Mouse (Mus musculus): ENCODE results near the gene Dpp8.

Gene Dpp8

DNA sequence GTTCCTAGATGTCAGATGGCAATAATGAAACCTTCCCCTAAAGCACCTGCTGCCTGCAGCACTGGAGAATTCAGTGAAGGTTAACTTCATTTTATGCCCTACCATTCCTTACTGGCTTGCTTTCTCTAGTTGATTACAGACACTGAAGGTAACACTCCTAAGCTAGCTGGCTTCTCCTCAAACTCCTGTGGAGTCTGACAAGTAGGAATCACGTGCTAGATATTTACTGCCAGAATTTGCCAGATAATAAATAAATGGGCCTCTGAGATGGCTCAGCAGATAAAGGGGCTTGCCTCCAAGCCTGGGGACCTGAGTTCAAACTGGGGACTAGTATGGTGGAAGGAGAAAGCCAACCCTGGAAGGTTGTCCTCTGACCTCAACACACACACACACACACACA, 54.6 kb downstream of the Dpp8 start:
- no peak for DNase-seq (ENCODE audit: low spot score)

DNA sequence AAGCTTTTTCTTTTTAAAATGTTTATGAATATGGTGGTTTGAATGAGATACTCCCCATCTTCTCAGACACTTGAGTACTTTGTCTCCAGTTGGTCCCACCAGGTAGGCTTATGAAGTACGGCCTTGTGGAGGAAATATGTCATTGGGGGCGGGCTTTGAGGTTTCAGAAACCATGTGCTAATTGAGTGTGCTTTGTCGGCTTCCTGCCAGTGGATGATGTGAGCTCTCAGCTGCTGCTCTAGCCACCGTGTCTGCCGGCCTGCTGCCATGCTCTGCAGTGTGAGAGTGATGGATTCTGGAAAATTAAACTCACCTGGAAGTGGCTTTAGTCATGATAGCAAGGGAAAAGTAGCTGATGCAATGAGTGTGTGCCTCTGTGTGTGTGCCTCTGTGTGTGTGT, 55.3 kb downstream of the Dpp8 start:
- DNase-seq (ENCODE audit: low spot score): no peak

DNA sequence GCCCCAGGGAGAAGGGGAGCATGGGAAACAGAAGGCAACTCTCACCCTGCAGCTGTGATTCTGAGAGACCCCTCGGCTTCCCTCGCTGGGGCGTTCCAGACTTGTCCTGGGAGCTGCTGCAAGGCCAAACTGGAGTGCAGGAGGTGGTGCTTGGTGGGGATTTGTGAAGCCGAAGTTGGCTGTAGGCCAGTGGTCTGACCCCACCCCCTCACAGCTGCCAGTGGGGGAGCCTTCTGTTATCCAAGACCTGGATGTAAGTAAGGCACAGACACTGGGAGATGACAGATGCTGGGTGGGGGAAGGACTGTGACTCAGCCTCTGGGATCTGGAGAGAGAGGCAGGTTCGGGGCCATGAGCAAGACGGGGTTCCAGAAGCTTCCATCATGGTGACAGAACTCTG, 62.0 kb downstream of the Dpp8 start:
- DNase-seq (ENCODE audit: low spot score): peak; percentile 31

DNA sequence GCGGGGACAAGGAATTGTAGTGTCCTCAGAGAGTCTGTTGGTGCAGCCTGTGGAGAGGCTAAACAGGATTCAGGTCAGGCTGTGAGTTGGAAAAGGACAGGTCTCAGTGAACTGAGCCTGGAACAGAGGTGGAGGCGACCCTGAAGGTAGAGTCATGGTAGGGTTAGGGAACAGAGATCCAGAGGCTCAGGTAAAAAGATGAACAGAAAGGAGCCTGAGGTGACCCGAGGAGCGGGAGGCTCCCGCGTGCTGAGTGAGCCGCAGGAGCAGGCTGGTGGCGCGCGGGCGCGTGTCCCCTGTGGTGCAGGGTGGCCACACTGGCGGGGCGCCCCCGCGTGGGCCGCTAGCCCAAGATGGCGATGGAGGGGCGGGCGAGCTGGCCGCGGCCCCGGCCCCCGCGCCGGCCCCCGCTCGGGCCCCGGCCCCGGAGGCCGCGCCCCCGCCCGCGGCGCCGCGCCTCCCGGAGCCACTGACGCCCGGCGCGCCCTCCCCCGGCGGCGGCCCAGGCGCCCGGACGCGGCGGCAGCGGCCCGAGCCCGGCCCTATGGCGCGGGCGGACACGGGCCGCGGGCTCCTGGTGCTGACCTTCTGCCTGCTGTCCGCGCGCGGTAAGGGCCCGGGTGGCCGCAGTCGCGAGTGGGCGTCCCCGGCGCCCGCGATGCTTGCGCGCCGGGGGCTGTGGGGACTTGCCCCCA, 68.9 kb downstream of the Dpp8 start, which contains the start of gene Igdcc4:
TSS of gene Igdcc4 (plus strand) at position 496 of the 695 bp plus-strand sequence.
- DNase-seq (ENCODE audit: low spot score): no peak

DNA sequence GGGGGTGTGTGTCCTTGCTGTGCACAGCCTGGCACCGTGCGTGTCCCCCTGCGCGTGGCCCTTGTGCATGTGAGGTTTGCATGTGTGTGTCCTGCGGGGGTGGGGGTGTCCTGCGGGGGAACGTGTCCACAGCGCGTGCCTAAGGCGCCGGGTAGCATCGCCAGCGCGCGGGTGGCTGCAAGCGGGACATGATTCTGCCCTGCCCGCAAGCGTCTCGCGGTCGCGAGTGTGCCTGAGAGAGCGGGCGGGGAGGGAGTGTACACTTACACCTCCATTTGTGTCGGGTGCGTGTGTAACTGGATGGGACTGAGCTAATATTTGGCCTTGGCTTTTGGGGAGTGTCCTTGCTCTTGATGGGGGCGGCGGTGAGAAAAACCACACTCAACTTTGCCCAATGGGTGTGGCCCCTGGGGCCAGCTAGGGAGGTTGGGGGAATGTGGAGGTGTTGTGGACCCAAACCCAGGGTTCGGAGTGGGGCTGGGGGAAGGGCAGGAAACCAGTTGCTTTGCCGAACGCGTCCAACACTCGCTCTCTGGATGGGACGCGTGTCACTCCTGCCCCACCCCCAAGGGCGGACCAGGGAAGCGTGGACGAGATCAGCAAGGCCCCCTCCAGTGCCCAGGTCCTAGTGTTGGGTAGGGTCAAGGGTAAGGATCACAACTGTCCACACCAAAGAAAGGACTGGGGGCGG, 69.6 kb downstream of the Dpp8 start:
- peak; percentile 21 for DNase-seq (ENCODE audit: low spot score)

DNA sequence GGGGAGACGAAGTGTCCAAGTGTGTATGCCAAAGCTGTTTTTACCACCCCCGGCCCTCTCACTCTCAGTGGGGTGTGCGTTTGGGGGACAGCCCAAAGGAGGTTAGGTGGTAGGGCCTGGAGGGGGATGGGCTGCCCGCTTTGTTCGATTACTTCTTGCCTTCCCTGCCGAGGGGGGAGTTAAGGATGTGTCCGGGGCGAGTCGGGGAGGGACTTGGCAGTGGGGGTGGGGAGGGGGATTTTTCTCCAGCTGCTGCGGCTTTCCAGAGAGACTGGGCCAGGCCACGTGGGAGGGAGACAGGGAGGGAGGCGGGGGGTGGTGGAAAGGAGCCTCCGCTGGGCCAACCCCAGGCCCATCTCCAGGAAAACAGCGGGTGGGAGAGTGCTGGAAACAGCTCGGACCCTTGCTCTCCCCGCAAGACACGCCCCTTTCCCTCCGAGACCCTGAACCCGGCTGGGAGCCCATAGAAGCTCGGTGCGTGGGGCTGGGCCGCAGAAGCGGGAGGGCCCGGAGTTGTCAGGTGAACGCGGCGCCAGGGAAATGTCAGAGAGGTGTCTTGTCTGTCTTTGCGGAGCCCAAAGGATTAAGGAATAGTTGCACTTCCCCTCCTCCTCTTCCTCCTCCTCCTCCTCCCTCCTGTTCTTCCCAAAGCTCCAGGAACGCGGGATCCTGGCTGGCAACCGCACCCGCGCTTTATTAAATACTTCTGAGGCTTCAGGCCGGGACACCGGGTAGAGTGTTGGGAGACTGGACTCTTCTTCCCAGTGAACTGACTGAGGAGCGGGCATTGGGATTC, 70.4 kb downstream of the Dpp8 start:
- peak; percentile 70 for DNase-seq (ENCODE audit: low spot score)

DNA sequence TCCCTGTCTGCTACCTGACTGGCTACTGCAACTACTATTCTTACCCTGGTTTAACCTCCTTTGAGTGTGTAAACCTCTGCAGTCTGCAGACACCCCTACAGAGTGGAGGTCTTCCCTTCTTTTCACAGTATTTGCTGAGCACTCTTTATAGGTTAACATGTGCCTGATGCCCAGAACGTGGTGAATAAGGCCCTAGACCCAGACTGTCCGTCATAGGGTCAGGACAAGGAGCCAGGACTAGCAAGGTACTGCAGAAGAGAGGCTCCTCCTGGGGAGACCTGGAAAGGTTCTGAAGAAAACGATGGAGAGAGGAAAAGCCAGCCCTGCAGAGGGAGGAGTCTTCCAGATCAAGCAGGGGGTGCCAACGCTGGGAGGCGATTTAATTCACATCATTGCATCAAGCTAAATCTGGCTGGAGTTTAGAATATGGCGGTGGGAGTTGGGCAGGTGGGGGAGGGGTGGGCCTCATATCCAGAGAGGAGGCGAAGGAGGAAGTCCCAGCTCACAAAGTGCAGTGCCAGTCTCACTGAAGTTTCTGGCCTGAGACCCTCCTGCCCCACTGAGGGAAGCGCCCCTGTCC, 71.0 kb downstream of the Dpp8 start:
- no peak for DNase-seq (ENCODE audit: low spot score)

DNA sequence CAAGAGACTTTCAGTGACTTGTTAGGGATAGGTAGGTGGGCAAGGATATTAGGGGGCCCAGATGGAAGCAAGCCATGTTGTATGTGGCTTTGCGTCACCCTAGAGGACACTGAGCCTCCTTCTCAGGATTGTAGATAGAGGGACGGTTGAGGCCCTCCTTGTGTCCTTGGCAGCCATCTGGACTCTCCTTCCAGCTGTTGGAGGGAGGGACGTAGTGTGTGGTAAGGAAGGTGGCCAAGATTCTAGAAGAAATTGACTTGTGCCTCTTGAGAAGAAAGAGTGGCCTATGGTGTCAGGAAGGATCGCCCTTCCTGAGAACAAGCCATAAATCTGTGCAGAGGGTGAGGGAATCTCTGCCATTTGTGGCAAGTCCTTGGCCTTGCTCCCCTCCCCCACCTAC, 74.6 kb downstream of the Dpp8 start:
- no peak for DNase-seq (ENCODE audit: low spot score)

DNA sequence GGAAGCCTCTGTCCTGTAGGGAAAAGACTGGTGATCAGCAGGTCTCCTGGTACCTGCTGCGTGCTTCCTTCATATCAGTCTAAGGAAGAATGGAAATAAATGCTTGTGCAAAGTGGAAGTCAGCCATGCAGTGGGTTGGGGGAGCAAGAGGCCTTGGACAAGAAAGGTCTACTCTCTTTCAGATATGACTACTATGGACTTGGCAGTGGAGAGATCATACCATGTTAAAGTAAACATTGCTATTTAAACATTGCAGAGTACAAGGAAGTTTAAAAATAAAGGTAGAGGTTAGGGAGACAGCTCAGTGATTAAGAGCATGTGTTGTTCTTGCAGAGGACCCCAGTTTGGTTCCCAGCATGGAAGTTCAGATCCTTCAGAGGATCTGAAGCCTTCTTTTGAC, 75.7 kb downstream of the Dpp8 start:
- DNase-seq (ENCODE audit: low spot score): no peak

DNA sequence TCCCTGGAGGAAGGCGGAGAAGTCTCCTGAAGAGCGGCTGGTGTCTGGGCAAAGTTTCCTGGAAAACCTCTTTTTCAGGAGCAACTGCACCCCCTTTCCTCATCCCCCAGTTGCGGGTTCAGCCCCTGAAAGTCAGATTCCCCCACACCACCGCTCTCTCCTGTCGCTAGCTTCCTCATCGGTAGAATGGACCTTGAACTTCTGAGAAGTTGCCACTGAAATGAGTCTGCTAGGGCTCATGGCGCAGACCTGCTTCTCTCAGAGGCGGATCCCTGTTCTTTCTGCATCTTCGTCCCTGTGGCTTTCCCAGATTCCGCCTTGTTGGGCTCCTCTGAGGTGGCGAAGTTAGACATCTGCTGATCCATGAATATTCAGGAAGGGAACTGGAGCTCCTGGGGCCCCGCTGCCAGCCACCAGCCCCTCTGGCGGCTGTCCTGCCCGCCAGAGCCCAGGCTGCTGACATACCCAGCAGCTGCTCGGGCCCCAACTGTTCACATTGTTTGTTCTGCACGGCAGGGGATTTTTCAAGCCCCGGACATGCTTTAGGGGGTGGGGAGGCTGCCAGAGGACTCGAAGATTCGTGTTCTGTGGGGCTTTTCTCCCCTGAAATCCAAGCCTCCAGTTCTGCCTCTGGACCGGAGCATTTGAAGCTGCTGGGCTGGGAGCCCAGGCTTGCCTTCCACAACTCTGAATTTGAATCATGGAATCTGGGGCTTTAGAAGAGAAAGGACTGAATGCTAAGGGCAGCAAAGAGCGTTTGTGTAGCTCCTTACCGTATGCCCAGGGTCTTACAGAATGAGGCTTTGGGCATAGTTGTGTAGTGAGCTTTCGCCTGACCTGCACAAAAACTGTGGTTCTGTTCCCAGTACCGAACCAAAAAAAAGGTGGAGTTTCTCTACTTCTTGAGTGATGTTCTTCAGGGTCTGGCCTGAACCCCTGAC, 77.2 kb downstream of the Dpp8 start:
- peak; percentile 39 for DNase-seq (ENCODE audit: low spot score)

DNA sequence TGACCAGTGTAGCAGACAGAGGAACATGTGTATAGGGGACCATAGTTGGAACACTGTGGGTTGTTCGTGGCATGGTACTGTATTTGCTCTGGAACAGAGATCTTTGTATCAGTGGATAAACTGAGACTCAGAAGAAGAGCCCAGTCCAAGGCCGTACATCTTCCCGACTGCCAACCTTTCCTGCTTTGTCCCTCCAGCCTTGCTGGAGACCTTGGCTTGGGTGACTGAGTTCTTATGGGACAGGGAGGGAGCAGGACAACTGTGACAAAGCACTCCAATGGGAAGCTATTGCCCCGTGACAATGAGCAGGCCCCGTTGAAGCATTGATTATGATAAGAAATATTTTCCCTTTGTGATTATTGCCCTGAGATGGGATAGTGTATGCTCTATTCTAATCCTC, 79.5 kb downstream of the Dpp8 start:
- no peak for DNase-seq (ENCODE audit: low spot score)

DNA sequence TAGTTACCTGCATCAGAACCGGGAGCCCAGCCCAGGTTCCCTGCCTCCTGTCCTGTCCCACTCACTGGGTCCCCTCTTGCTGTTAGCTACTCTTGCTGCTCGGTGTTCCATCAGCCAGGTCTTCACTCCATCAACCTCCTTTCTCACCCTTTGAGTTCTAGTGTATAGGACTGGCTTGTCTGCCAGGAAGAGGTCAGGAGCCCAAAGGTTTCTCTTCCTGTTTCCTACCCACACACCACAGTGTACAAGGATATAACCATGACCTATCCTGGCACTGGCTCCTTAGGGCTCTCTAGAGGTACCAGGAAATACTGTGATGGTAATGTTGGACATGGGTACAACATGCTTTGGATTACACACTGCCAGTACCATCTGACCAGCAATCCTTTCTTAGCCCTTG, 81.5 kb downstream of the Dpp8 start:
- DNase-seq (ENCODE audit: low spot score): no peak

DNA sequence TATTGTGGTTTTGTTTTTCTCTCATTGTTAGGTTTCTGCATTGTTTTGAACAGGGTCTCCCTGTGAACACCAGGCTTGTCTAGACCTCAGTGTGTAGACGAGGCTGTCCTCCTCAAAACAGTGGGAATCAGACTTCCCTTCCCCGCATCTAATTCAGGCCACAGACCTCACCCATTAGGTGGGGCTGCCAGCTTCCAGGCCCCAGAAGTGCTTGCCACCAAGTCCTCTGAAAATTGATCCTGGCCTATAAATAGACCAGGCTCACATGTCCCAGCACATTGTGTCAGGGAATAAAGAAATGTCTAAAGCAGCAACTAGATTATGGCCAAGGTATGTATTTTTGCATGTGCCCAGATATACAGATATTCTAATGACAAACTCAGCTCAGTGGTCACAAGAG, 83.7 kb downstream of the Dpp8 start:
- no peak for DNase-seq (ENCODE audit: low spot score)

DNA sequence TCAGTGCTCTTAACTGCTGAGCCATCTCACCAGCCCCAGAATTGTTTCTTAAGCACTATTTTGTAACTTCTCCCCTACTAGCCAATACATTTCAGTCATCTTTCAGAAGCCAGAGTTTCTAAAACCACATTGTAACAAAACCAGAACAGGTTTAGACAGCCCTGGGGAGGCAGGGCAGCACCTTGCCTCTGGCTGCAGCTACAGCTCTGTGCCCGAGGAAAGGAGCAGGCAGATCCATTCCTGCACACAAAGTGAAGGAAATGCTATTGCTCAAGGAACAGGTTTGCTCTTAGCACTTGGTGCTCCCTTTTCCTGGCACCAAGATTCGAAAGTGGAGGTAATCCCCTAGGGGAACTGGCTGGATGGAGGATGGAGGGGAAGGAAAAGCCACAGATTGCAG, 85.3 kb downstream of the Dpp8 start:
- no peak for DNase-seq (ENCODE audit: low spot score)

DNA sequence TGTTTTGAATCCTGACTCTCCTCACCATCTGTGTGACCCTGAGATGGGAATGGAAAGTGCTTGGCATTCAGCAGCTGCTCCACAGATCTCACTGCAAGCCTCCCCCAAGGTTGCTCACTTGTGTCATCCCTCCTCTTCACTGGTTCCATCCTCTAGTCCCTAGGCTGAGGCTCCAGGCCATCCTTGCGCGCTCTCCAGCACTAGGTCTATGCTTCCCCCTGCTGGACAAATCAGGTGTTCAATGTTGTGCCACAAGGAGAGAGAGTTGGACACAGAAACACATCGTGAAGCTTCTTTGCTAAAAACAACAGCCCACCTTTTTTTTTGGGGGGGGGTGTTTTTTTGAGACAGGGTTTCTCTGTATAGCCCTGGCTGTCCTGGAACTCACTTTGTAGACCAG, 88.7 kb downstream of the Dpp8 start:
- DNase-seq (ENCODE audit: low spot score): peak; percentile 56

DNA sequence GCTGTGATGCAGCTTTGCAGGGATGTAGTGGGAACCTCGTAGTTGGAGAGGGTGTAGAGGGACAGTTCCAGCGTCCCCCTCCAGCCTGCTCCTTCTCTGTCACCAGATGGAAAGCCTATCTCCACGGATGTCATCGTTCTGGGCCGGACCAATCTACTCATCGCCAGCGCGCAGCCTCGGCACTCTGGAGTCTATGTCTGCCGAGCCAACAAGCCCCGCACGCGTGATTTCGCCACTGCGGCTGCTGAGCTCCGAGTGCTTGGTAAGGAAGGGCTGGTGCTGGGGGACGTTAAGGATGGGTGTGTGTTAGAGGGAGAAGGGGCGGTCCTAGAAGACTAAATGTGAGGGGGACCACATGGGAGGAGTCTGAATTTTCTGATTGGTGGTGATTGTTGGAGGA, 90.3 kb downstream of the Dpp8 start:
- no peak for DNase-seq (ENCODE audit: low spot score)

DNA sequence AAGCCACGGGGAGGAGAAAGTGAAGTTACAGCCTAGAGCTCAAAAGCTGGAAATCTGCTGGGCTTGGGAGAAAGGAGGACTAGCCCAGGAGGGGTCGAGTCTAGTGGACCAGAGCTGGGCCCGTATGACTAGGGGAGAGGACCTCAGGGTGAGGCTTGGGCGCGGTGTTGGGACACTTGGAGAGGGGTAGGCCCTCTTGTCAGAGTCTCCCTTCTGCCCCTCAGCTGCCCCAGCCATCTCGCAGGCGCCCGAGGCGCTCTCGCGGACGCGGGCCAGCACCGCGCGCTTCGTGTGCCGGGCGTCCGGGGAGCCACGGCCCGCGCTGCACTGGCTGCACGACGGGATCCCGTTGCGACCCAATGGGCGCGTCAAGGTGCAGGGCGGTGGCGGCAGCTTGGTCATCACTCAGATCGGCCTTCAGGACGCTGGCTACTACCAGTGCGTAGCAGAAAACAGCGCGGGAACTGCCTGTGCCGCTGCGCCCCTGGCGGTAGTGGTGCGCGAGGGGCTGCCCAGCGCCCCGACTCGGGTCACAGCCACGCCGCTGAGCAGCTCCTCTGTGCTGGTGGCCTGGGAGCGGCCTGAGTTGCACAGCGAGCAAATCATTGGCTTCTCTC, 91.4 kb downstream of the Dpp8 start:
- peak; percentile 60 for DNase-seq (ENCODE audit: low spot score)

DNA sequence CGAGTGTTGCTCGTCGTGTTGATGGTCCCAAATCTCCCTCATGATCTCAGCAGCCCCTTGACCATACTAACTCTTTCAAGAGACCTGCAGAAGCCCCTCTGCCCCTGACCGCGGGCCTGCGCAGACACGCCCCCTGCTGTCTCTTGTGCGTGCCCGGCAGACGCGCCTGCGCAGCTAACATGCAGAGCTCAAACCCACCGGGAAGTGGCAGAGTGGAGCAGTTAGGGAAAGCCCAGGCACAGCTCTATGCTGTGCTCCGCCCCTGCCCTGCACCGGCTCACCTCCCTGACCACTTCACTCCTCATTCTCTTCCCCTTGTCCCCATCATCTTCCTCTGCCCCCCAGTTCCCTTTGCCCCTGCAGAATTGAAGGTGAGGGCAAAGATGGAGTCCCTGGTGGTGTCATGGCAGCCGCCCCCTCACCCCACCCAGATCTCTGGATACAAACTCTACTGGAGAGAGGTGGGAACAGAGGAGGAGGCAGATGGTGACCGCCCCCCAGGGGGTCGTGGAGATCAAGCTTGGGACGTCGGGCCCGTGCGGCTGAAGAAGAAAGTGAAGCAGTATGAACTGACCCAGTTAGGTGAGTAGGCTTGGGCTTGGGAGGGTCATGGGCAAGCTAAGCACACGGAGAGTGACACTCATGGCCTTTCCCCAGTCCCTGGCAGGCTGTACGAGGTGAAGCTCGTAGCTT, 96.1 kb downstream of the Dpp8 start:
- peak; percentile 50 for DNase-seq (ENCODE audit: low spot score)

DNA sequence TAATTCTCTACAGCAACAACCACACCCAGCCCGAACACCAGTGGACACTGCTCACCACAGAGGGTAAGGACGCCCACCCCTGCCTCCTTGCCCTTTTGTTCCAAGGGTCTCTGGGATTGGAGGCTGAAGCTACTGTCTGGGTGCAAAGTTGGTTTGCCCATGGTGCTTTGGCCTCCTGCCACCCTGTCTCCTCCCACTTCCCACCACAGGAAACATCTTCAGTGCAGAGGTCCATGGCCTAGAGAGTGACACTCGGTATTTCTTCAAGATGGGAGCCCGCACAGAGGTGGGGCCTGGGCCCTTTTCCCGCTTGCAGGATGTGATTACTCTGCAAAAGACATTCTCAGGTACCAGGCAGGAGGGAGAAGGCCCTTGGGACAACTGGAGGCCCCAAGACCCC, 99.5 kb downstream of the Dpp8 start:
- DNase-seq (ENCODE audit: low spot score): no peak

All from yolk sac, embryonic 10.5 days (tissue).